Mouse (Mus musculus) myocyte (in vitro differentiated cells): ENCODE measurements around the gene Sema4a. TPM values are rescaled to one million over a fixed set of nuclear protein-coding genes. Genes with fewer than 3 reads are reported as not detected.
A peak's percentile ranks its signal among the peaks of the same experiment; 100 is the strongest.

Experiments
- H3K27me3 ChIP-seq: one replicate; pipeline ENCODE4 v1.6.1; 2011; ENCODE audit not compliant: control insufficient read depth, insufficient read depth, insufficient read length
- H3K36me3 ChIP-seq: one replicate; pipeline ENCODE4 v1.6.1; 2011; ENCODE audit not compliant: control insufficient read depth, insufficient read depth
- H3K4me2 ChIP-seq: one replicate; pipeline ENCODE4 v1.6.1; 2011; ENCODE audit warnings: low read depth, control low read depth
- H3K4me3 ChIP-seq: one replicate; pipeline ENCODE4 v1.5.1; 2011; ENCODE audit warnings: mild to moderate bottlenecking, control low read depth, moderate library complexity
- H3K79me2 ChIP-seq: one replicate; pipeline ENCODE4 v1.6.1; 2011; ENCODE audit not compliant: control insufficient read depth, insufficient read depth
- H3ac ChIP-seq: one replicate; pipeline ENCODE4 v1.6.1; 2011; ENCODE audit not compliant: control insufficient read depth, insufficient read length
- CEBPB ChIP-seq: IDR thresholded peaks from 2 replicates; pipeline ENCODE4 v1.6.1; 2011; ENCODE audit warnings: mild to moderate bottlenecking, moderate library complexity; ENCODE audit not compliant: poor library complexity, insufficient read depth, severe bottlenecking
- E2F4 ChIP-seq: IDR thresholded peaks from one replicate; pipeline ENCODE4 v1.6.1; 2011; ENCODE audit warnings: mild to moderate bottlenecking, control low read depth, moderate library complexity; ENCODE audit not compliant: insufficient read depth
- MAX ChIP-seq: IDR thresholded peaks from one replicate; pipeline ENCODE4 v1.6.1; 2011; ENCODE audit warnings: low read depth, mild to moderate bottlenecking, control low read depth
- MYOD1 ChIP-seq, 3 experiments: IDR thresholded peaks; one replicate each; pipeline ENCODE4 v1.6.1; 2011; ENCODE audit warnings: control low read depth in 2 of 3, low read depth in 2 of 3, mild to moderate bottlenecking in 2 of 3, moderate library complexity in 1 of 3; ENCODE audit not compliant: insufficient read length in 2 of 3, control insufficient read depth in 1 of 3
- MYOG ChIP-seq, 3 experiments: IDR thresholded peaks; one replicate each; pipeline ENCODE4 v1.6.1; 2011; ENCODE audit warnings: control low read depth in 2 of 3, low read depth in 2 of 3, mild to moderate bottlenecking in 2 of 3; ENCODE audit not compliant: insufficient read length in 2 of 3, control insufficient read depth in 1 of 3, insufficient read depth in 1 of 3
- POLR2A ChIP-seq: IDR thresholded peaks from one replicate; pipeline ENCODE4 v1.6.1; 2011; ENCODE audit warnings: low read depth, mild to moderate bottlenecking, control low read depth, moderate library complexity; ENCODE audit not compliant: insufficient read length
- POLR2AphosphoS2 ChIP-seq: IDR thresholded peaks from one replicate; pipeline ENCODE4 v1.6.1; 2011; ENCODE audit warnings: low read depth, control low read depth; ENCODE audit not compliant: insufficient read length
- REST ChIP-seq: IDR thresholded peaks from one replicate; pipeline ENCODE4 v1.6.1; 2011; ENCODE audit warnings: mild to moderate bottlenecking, control low read depth, moderate library complexity; ENCODE audit not compliant: insufficient read depth, insufficient read length
- SRF ChIP-seq: IDR thresholded peaks from one replicate; pipeline ENCODE4 v1.6.1; 2011; ENCODE audit warnings: low read depth; ENCODE audit not compliant: control insufficient read depth, insufficient read length
- TCF12 ChIP-seq: IDR thresholded peaks from one replicate; pipeline ENCODE4 v1.6.1; 2011; ENCODE audit warnings: mild to moderate bottlenecking, control low read depth; ENCODE audit not compliant: poor library complexity, insufficient read depth, severe bottlenecking
- TCF3 ChIP-seq: IDR thresholded peaks from one replicate; pipeline ENCODE4 v1.6.1; 2011; ENCODE audit warnings: low read depth, control low read depth; ENCODE audit not compliant: insufficient read length
- USF1 ChIP-seq: IDR thresholded peaks from one replicate; pipeline ENCODE4 v1.6.1; 2011; ENCODE audit warnings: low read depth, mild to moderate bottlenecking, control low read depth, moderate library complexity
- polyA plus RNA-seq: library from polyadenylated mRNA; unstranded; fragments of >200 nt; fragmentation: generic; extraction: Trizol; gene quantifications from one replicate; pipeline ENCODE4 v1.2.1, GENCODE M21; 2012; ENCODE audit warnings: missing spikeins

Sema4a gene
- polyA plus RNA-seq, 1 experiment = 0.35 TPM

DNA sequence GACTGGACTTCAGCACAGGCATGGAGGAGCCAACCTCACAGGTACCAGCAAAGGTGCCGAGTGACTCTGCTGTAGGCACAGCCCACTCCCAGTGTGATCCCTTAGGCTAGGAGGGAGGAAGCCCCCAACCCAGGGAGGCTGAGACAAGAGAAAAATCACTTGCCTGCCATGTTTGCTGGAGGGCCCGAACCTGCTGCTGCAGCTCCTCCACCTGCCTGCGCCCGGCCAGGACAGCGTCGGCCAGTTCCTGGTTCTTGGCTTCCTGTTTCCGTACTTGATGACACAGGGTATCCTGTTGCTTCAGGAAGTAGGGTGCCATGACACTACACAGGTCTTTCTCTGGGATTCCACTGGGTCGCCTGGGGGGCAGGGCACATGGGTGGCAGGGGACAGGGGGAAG lies 65.2 kb downstream of the Sema4a start:
- H3K27me3 ChIP-seq = no peaks in the 10 kb centered on the region
- H3K4me3 ChIP-seq = no peak overlapping the region
- no peaks in the 10 kb centered on the region for H3K79me2 ChIP-seq
- H3K4me2 ChIP-seq = no peak overlapping the region
- TF ChIP-seq TCF12 (no peak), CEBPB (no peak), MYOG (IDR thresholded peaks at IDR 0.05; ENCODE audit: control insufficient read depth in 1 of 3, insufficient read depth in 1 of 3, insufficient read length in 2 of 3, low read depth in 2 of 3) (no peak), E2F4 (no peak), POLR2AphosphoS2 (no peak), USF1 (no peak), SRF (no peak), MYOD1 (IDR thresholded peaks at IDR 0.05; ENCODE audit: control insufficient read depth in 1 of 3, insufficient read length in 2 of 3, low read depth in 2 of 3) (no peak), POLR2A (no peak), MAX (no peak)
- H3ac ChIP-seq = no peak overlapping the region
- H3K36me3 ChIP-seq = no peaks in the 10 kb centered on the region

DNA sequence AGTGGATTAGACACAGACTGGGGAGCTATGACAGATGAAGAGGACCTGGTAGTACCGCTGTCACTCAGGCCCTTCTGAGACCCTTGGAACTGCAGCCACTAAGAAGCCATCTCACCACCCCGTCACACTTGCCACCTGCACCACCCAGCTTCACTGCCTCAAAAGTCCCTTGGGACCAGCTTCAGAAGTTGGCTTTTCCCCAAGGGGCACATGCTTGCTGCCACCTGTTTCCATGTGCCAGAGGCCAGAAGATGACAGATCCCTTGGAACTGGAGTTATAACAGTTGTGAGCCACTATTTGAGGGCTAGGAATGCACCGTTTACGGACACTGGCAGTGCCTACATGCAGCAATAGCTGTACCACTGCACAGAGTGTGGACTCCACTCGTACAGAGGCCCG lies 65.7 kb downstream of the Sema4a start:
- Histone ChIP-seq H3ac (no peak overlapping the region), H3K4me3 (no peak overlapping the region), H3K79me2 (no peaks in the 10 kb centered on the region), H3K27me3 (no peaks in the 10 kb centered on the region), H3K4me2 (no peak overlapping the region), H3K36me3 (no peaks in the 10 kb centered on the region)
- TF ChIP-seq MAX (no peak), MYOG (IDR thresholded peaks at IDR 0.05; ENCODE audit: control insufficient read depth in 1 of 3, insufficient read depth in 1 of 3, insufficient read length in 2 of 3, low read depth in 2 of 3) (peak in 1 of 3 experiments; percentile 71), REST (no peak), POLR2AphosphoS2 (no peak), CEBPB (no peak), MYOD1 (IDR thresholded peaks at IDR 0.05; ENCODE audit: control insufficient read depth in 1 of 3, insufficient read length in 2 of 3, low read depth in 2 of 3) (peak in 2 of 3 experiments; percentile 46 to 70)

DNA sequence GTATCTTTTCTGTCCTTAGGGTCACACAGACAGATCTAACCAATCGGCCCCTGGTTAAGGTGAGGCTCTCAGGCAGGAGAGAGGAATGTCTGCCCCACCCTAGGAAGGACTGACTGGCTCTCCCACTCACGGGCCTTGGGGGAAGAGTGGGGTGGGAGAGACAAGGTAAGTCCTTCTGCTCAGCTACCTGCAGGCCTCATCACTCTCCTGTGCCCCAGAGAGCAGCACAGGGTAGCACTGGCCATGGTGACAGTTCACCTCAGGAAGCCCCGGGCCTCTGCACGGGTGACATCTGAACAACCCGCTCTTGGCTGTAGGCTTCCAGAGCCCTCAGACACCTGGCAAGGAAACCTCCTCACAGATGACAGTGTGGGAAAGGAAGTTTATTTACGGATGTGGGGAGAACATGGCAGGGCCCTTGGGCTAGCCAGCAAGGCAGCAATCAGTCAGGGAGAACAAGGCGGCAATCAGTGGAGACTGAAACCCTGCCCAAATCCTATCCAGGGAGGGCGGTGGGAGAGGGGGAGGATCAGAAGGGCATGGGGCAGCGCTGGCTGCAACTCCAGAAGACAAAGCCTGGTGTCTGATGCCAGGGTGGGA lies 67.1 kb downstream of the Sema4a start:
- Histone ChIP-seq H3ac (no peak overlapping the region), H3K4me3 (no peak overlapping the region), H3K27me3 (no peaks in the 10 kb centered on the region), H3K4me2 (no peak overlapping the region), H3K79me2 (no peaks in the 10 kb centered on the region), H3K36me3 (no peaks in the 10 kb centered on the region)
- TF ChIP-seq REST (no peak), TCF12 (no peak), POLR2AphosphoS2 (no peak), MAX (no peak), POLR2A (no peak), CEBPB (no peak), MYOG (IDR thresholded peaks at IDR 0.05; ENCODE audit: control insufficient read depth in 1 of 3, insufficient read depth in 1 of 3, insufficient read length in 2 of 3, low read depth in 2 of 3) (no peak), USF1 (no peak), TCF3 (no peak)

Other genes starting within 250 kb of the Sema4a start
- not detected for gene Rhbg, start 206.5 kb downstream of the Sema4a start, polyA plus RNA-seq
- 0.06 TPM for gene Gm38392, start 174.0 kb downstream of the Sema4a start, polyA plus RNA-seq
- 2.7 TPM for gene Tsacc, start 164.2 kb downstream of the Sema4a start, polyA plus RNA-seq
- 409 TPM for gene Cct3, start 164.1 kb downstream of the Sema4a start, polyA plus RNA-seq
- gene Glmp, start 136.2 kb downstream of the Sema4a start, polyA plus RNA-seq = 171 TPM
- gene Tmem79, start 125.0 kb downstream of the Sema4a start, polyA plus RNA-seq = 2.3 TPM
- 53.5 TPM for gene Smg5, start 124.9 kb downstream of the Sema4a start, polyA plus RNA-seq
- gene Paqr6, start 96.6 kb downstream of the Sema4a start, polyA plus RNA-seq = not detected
- 0.95 TPM for gene Bglap3, start 88.4 kb downstream of the Sema4a start, polyA plus RNA-seq
- 6.6 TPM for gene Bglap2, start 82.5 kb downstream of the Sema4a start, polyA plus RNA-seq
- gene Bglap, start 76.7 kb downstream of the Sema4a start, polyA plus RNA-seq = 0.34 TPM
- gene Pmf1, start 50.9 kb downstream of the Sema4a start, polyA plus RNA-seq = 59.0 TPM
- 19.3 TPM for gene Slc25a44, start 36.0 kb downstream of the Sema4a start, polyA plus RNA-seq
- gene Lmna, start 48.8 kb upstream of the Sema4a start, polyA plus RNA-seq = 954 TPM
- 8.1 TPM for gene Mex3a, start 71.2 kb upstream of the Sema4a start, polyA plus RNA-seq
- gene Rab25, start 87.1 kb upstream of the Sema4a start, polyA plus RNA-seq = 0.13 TPM
- 165 TPM for gene Lamtor2, start 91.9 kb upstream of the Sema4a start, polyA plus RNA-seq
- gene Ubqln4, start 92.6 kb upstream of the Sema4a start, polyA plus RNA-seq = 44.9 TPM
- gene Ssr2, start 114.7 kb upstream of the Sema4a start, polyA plus RNA-seq = 294 TPM
- gene Arhgef2, start 144.8 kb upstream of the Sema4a start, polyA plus RNA-seq = 361 TPM
- gene Rxfp4, start 192.0 kb upstream of the Sema4a start, polyA plus RNA-seq = not detected
- gene Khdc4, start 224.6 kb upstream of the Sema4a start, polyA plus RNA-seq = 17.2 TPM